Mouse (Mus musculus) leukemia stem cell, adult 10-12 weeks (primary cell): Measurements from ENCODE around the gene Cdh10. TPM values are rescaled to one million over a fixed set of nuclear protein-coding genes. Genes with fewer than 3 reads are reported as not detected.

Source experiments
- polyA plus RNA-seq: library from polyadenylated mRNA; stranded (reverse); fragments of >175 nt; gene quantifications from 2 replicates; pipeline ENCODE4 v1.2.3, GENCODE M21; 2012; ENCODE audit warnings: low replicate concordance

Cdh10 gene
- not detected in 2 replicates for polyA plus RNA-seq

DNA sequence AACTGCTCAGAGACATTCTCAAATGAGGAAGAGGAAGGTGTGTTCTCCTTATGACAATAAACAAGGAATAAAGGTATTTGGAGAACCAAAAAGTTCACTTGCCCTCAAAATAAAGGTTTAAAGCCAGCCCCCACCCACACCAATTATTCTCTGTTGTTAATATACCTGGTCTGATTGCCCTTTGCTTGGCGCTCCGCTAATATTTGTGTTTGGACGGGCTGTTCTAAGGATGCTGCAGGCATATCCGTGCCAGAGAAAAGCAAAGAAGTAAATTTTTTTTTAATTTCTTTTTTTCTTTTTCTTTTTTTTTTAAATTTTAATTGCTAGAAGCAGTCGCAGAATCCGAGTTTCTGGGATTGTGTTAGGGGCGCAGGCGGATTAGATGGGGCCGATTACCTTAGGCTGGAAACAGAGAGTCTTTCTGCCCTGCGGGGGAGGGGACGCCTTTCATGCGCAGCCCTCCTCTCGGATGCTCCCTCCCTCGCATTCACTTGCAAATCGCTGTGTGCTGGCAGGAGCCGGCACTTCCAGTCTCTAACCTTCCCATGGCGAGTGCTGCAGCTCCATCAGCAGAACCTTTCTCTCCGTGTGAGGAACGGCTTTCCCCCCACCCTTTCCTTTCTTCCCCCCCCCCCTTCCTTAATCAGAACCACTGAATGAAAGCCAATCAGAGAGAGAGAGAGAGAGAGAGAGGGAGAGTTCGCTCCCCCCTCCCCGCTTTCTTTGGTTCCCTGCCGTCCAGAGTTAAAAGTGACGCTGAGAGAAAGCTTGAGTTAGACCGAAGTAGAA, at the start of gene Cdh10:
Gene Cdh10 (plus strand): TSS at position 763 of the 789 bp plus-strand sequence.

